Mouse (Mus musculus) stomach, embryonic 16.5 days (tissue): ENCODE measurements at regions not wholly inside any gene's neighbourhood (a gene's known extent, or its start where the extent isn't known, plus 50 kb on each side); places are given as distances from the start of the nearest gene placed in this dataset.

Experiments used
- ATAC-seq: fragments of 200-750 bp; cut with Nextera tagmentation; 2 replicates; pipeline ENCODE4 v1.8.0; 2017; ENCODE audit warnings: moderate number of reproducible peaks, moderate TSS enrichment; ENCODE audit not compliant: insufficient read depth, low FRiP score
- H3K27ac ChIP-seq: fragments of 300-500 bp; sonication (generic); 2 replicates; pipeline ENCODE4 v1.5.1; 2014; ENCODE audit warnings: low read length
- H3K27me3 ChIP-seq: fragments of 300-500 bp; sonication (generic); 2 replicates; pipeline ENCODE4 v1.6.1; 2014; ENCODE audit warnings: low read length, control low read depth, mixed read lengths; ENCODE audit not compliant: control insufficient read depth, insufficient read depth
- H3K36me3 ChIP-seq: fragments of 300-500 bp; sonication (generic); 2 replicates; pipeline ENCODE4 v1.6.1; 2014; ENCODE audit warnings: low read length; ENCODE audit not compliant: control insufficient read depth, insufficient read depth
- H3K4me1 ChIP-seq: fragments of 300-500 bp; sonication (generic); 2 replicates; pipeline ENCODE4 v1.6.1; 2014; ENCODE audit warnings: low read length, control low read depth, mixed read lengths; ENCODE audit not compliant: control insufficient read depth, insufficient read depth
- H3K4me2 ChIP-seq: fragments of 300-500 bp; sonication (generic); 2 replicates; pipeline ENCODE4 v1.6.1; 2014; ENCODE audit warnings: low read depth, low read length, mixed read lengths
- H3K4me3 ChIP-seq: fragments of 300-500 bp; sonication (generic); replicated peaks from 2 replicates; pipeline ENCODE4 v1.5.1; 2014; ENCODE audit warnings: mild to moderate bottlenecking, low read length
- H3K9ac ChIP-seq: fragments of 300-500 bp; sonication (generic); 2 replicates; pipeline ENCODE4 v1.6.1; 2014; ENCODE audit warnings: low read length
- H3K9me3 ChIP-seq: fragments of 300-500 bp; sonication (generic); replicated peaks from 2 replicates; pipeline ENCODE4 v1.6.1; 2016; ENCODE audit warnings: low read length, control low read depth; ENCODE audit not compliant: control insufficient read depth
- WGBS: fragments of 180-500 bp; shearing (Covaris S2); extraction: QIAGEN DNeasy Blood & Tissue Kit; methylation state at CpG from one replicate; pipeline ENCODE4 v1.1.7; 2014; 5-methylcytosine and 5-hydroxymethylcytosine counted together

GRCm38 (mm10) chr2:116985549-116985948 is 107.1 kb downstream of the Tmco5 start:
- no peak for ATAC-seq
- no peak overlapping the region for H3K4me2 ChIP-seq
- 53% methylated on average over 5 of the region's 5 CpGs for WGBS
- no peak overlapping the region for H3K27ac ChIP-seq
- no peaks in the 10 kb centered on the region for H3K27me3 ChIP-seq
- H3K36me3 ChIP-seq = no peaks in the 10 kb centered on the region
- H3K4me3 ChIP-seq = no peak overlapping the region
- H3K4me1 ChIP-seq = no peaks in the 10 kb centered on the region; the same call in 1 of the 2 replicates
- H3K9me3 ChIP-seq = no peaks in the 10 kb centered on the region
- no peak overlapping the region for H3K9ac ChIP-seq

GRCm38 (mm10) chr2:116988953-116989674 is 110.6 kb downstream of the Tmco5 start:
- ATAC-seq = no peak
- H3K36me3 ChIP-seq = no peaks in the 10 kb centered on the region
- H3K27me3 ChIP-seq = no peaks in the 10 kb centered on the region
- H3K27ac ChIP-seq = no peak overlapping the region
- H3K4me3 ChIP-seq = no peak overlapping the region
- WGBS = 86% methylated on average over 8 of the region's 8 CpGs
- no peaks in the 10 kb centered on the region for H3K4me1 ChIP-seq
- no peaks in the 10 kb centered on the region for H3K9me3 ChIP-seq
- H3K4me2 ChIP-seq = no peak overlapping the region
- H3K9ac ChIP-seq = no peak overlapping the region

DNA sequence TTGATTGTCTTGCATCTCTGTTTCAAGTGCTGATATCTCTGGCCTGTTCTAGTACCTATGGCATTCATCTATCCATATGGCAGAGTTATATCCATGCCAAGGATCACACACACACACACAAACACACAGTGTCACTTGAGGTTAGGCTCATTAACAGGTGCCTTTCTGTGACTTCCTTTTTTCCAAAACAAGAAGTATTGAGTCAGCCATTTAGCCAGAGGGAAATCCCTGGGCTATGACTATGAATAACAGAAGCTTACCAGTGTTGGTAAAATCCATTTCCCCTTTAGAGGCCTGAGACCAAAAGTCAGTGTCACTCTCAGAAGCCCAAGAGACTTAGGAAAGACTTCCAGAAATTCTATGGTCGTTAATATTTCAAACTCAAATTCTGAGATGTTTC is 111.6 kb downstream of the Tmco5 start:
- Histone ChIP-seq H3K9ac (no peak overlapping the region), H3K9me3 (no peaks in the 10 kb centered on the region), H3K27ac (no peak overlapping the region), H3K36me3 (no peaks in the 10 kb centered on the region), H3K27me3 (no peaks in the 10 kb centered on the region), H3K4me2 (no peak overlapping the region), H3K4me1 (no peaks in the 10 kb centered on the region), H3K4me3 (no peak overlapping the region)
- 79% methylated on average over 1 of the region's 1 CpGs for WGBS
- no peak for ATAC-seq

DNA sequence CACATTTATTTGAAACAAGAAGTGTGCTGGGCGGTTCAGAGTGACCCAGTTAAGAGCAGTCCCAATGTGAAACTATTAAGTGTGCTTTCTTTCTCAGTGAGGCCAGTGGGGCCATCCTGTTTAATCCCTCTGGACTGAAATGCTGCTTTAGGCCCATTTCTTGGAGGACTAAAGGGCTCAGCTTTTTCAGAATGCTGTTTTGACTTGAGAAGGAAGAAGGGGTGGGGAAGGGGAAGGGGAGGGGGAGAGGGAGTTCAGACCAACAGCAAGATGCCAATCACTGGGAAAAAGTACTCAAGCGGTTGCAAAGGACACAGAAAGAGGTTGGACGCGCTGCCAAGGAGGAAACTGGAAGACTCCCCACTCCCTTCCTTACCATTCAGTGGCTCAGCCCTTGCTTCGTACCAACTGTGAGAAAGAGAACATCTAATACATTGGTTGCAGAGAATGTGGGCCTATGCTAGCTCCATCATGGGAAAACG is 113.1 kb downstream of the Tmco5 start:
- Histone ChIP-seq H3K36me3 (no peaks in the 10 kb centered on the region), H3K4me2 (no peak overlapping the region), H3K4me1 (no peaks in the 10 kb centered on the region), H3K27ac (no peak overlapping the region), H3K4me3 (no peak overlapping the region), H3K27me3 (no peaks in the 10 kb centered on the region), H3K9ac (no peak overlapping the region), H3K9me3 (no peaks in the 10 kb centered on the region)
- WGBS = 73% methylated on average over 6 of the region's 6 CpGs
- no peak for ATAC-seq

DNA sequence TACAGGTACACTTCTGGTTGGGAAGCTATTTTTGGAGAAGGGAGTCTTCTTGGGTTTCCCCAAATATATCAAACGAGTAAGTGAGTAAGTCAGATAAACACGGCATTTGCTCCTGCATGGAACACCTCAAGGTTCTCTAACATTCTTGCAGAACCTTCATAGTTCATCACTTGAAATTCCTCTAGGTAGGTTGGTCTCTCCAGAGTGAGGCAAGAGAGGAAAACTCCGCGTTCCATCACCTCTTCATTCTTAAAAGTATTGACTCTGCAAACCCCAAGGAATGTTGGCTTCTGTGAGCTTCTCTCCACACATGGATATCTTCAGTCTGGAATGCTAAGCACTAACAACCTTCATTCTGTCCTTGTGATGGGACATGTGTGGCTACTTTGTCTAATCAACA is 115.2 kb downstream of the Tmco5 start:
- WGBS = 72% methylated on average over 4 of the region's 4 CpGs
- ATAC-seq = no peak
- Histone ChIP-seq H3K36me3 (no peaks in the 10 kb centered on the region), H3K4me1 (no peaks in the 10 kb centered on the region), H3K9ac (no peak overlapping the region), H3K4me3 (no peak overlapping the region), H3K27ac (no peak overlapping the region), H3K27me3 (no peaks in the 10 kb centered on the region), H3K4me2 (no peak overlapping the region), H3K9me3 (no peaks in the 10 kb centered on the region)

GRCm38 (mm10) chr2:116996302-116996701 is 117.8 kb downstream of the Tmco5 start:
- Histone ChIP-seq H3K9me3 (no peaks in the 10 kb centered on the region), H3K36me3 (no peaks in the 10 kb centered on the region), H3K27me3 (no peaks in the 10 kb centered on the region), H3K27ac (no peak overlapping the region), H3K4me3 (no peak overlapping the region), H3K9ac (no peak overlapping the region), H3K4me2 (no peak overlapping the region), H3K4me1 (no peaks in the 10 kb centered on the region)
- ATAC-seq = no peak
- WGBS = 83% methylated on average over 6 of the region's 6 CpGs

GRCm38 (mm10) chr2:116998822-116999221 is 120.3 kb downstream of the Tmco5 start:
- no peak overlapping the region for H3K4me3 ChIP-seq

GRCm38 (mm10) chr2:116999592-116999991 is 121.1 kb downstream of the Tmco5 start:
- H3K9ac ChIP-seq = no peak overlapping the region
- H3K27me3 ChIP-seq = no peaks in the 10 kb centered on the region
- no peaks in the 10 kb centered on the region for H3K9me3 ChIP-seq
- no peak for ATAC-seq
- WGBS = 67% methylated on average over 5 of the region's 5 CpGs
- no peaks in the 10 kb centered on the region for H3K36me3 ChIP-seq
- no peak overlapping the region for H3K27ac ChIP-seq
- H3K4me2 ChIP-seq = no peak overlapping the region
- H3K4me1 ChIP-seq = no peaks in the 10 kb centered on the region
- no peak overlapping the region for H3K4me3 ChIP-seq

More at GRCm38 (mm10) chr2:116998822-116999221, 120.3 kb downstream of the Tmco5 start:
- no peaks in the 10 kb centered on the region for H3K27me3 ChIP-seq
- no peak for ATAC-seq
- H3K9ac ChIP-seq = no peak overlapping the region
- no peak overlapping the region for H3K4me2 ChIP-seq
- no peaks in the 10 kb centered on the region for H3K9me3 ChIP-seq
- H3K4me1 ChIP-seq = no peaks in the 10 kb centered on the region
- no peaks in the 10 kb centered on the region for H3K36me3 ChIP-seq
- WGBS = 57% methylated on average over 1 of the region's 1 CpGs
- no peak overlapping the region for H3K27ac ChIP-seq

DNA sequence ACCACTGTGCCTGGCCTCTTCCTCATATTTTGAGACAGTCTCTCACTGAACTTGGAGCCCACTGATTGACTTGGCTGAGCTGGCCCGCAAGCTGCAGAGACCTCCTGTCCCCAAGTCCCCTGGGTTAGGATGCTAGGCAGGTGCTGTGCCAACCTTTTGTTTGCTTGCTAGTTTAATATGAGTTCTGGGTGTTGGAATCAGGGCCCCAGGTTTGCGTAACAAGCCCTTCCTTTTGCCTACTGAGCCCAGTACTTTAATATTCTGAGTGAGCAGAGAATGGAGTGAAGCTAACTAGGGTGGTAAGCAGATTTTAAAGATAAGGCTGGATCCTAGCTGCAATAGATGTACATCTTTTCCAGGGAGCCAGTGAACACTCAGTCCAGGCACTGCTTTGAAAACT is 117.2 kb upstream of the Spred1 start:
- no peaks in the 10 kb centered on the region for H3K36me3 ChIP-seq
- no peak overlapping the region for H3K4me3 ChIP-seq
- H3K9me3 ChIP-seq = no peaks in the 10 kb centered on the region
- H3K9ac ChIP-seq = no peak overlapping the region
- no peaks in the 10 kb centered on the region for H3K4me1 ChIP-seq
- no peak for ATAC-seq
- H3K27ac ChIP-seq = no peak overlapping the region
- WGBS = 95% methylated on average over 2 of the region's 2 CpGs
- no peaks in the 10 kb centered on the region for H3K27me3 ChIP-seq
- H3K4me2 ChIP-seq = no peak overlapping the region
